Mouse (Mus musculus) spleen, adult 2 months (tissue): Measurements from ENCODE around the gene D930048N14Rik.
"Not testable (repeated sequence)": the region's sequence is repeated elsewhere in the genome, so short reads cannot be mapped to it uniquely, and the experiment has no call there.

Experiments
- CTCF ChIP-seq: fragments of 200-500 bp; IDR thresholded peaks from 2 replicates; pipeline ENCODE4 v1.5.1; 2011; ENCODE audit warnings: mild to moderate bottlenecking, inconsistent platforms; ENCODE audit not compliant: insufficient read depth, insufficient read length, insufficient replicate concordance; ENCODE audit errors: extremely low read depth
- POLR2A ChIP-seq: fragments of 200-500 bp; IDR thresholded peaks from 2 replicates; pipeline ENCODE4 v1.6.1; 2011; ENCODE audit warnings: low read depth, low read length, inconsistent platforms

DNA sequence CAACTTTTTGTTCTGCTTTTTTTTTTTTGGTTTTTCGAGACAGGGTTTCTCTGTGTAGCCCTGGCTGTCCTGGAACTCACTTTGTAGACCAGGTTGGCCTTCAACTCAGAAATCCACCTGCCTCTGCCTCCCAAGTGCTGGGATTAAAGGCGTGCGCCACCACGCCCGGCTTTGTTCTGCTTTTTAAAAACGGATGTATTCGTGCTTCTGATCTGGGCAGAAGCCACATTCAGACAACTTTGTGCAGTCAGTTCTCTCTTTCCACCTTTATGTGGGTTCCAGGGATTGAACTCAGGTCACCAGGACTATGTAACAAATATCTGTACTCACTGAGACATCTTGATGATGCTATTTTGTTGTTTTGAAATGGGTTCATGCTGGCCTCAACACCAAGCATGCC, 17.6 kb upstream of the D930048N14Rik start:
- TF ChIP-seq CTCF, POLR2A: not testable (repeated sequence)
